Comparison of ENCODE assay signal across 15 mouse cellular contexts in genomic region chr3:85385371-85385770, GRCm38 (mm10).
"Had no signal": no experiment of that assay in that cellular context is flagged by ENCODE, and none has a peak within 500 bp of the region (broad histone marks: within the 10 kb centered on the region; RNA-seq: fewer than 3 reads in every experiment).

No protein-coding gene starts in this region.

- H3K4me3 ChIP-seq: lung, embryonic 15.5 days; megakaryocyte, embryonic 14.5 days; midbrain, embryonic 13.5 days; midbrain, embryonic 15.5 days; neural tube, embryonic 12.5 days; stomach, embryonic 15.5 days had no signal

- H3K27ac ChIP-seq: lung, embryonic 15.5 days; macrophage; midbrain, embryonic 13.5 days; midbrain, embryonic 15.5 days; neural tube, embryonic 12.5 days; stomach, embryonic 15.5 days; stomach, postnatal 0 days had no signal

- DNase-seq: lung, adult 2 months; lung, postnatal 14 days; lung, postnatal 36 days; right cerebral cortex, postnatal 14 days; thymus, adult 2 months; thymus, postnatal 25 days; thymus, postnatal 4 days had no signal
